Mouse (Mus musculus) C2C12 (cell line): Measurements from ENCODE around the gene Rftn1.

Source experiments
- CEBPB ChIP-seq: IDR thresholded peaks from one replicate; pipeline ENCODE4 v1.6.1; 2011; ENCODE audit warnings: low read depth, mild to moderate bottlenecking, control low read depth, moderate library complexity
- CTCF ChIP-seq: IDR thresholded peaks from one replicate; pipeline ENCODE4 v1.5.1; 2011; ENCODE audit not compliant: control insufficient read depth, insufficient read depth, insufficient read length
- FOSL1 ChIP-seq: IDR thresholded peaks from one replicate; pipeline ENCODE4 v1.8.0; 2011; ENCODE audit warnings: mild to moderate bottlenecking, low read length; ENCODE audit not compliant: poor library complexity, insufficient read depth, severe bottlenecking
- MAX ChIP-seq: IDR thresholded peaks from one replicate; pipeline ENCODE4 v1.6.1; 2011; ENCODE audit warnings: mild to moderate bottlenecking, control low read depth
- MYOD1 ChIP-seq: IDR thresholded peaks from one replicate; pipeline ENCODE4 v1.6.1; 2011; ENCODE audit warnings: low read depth; ENCODE audit not compliant: control insufficient read depth, insufficient read length
- MYOG ChIP-seq: IDR thresholded peaks from one replicate; pipeline ENCODE4 v1.6.1; 2011; ENCODE audit not compliant: control insufficient read depth, insufficient read length; ENCODE audit errors: extremely low read depth
- USF1 ChIP-seq: IDR thresholded peaks from one replicate; pipeline ENCODE4 v1.6.1; 2011; ENCODE audit warnings: low read depth, mild to moderate bottlenecking, control low read depth, moderate library complexity

GRCm38 (mm10) chr17:49965035-49965434, 225.4 kb downstream of the Rftn1 start:
- no peak for TF ChIP-seq CTCF
- no peak for TF ChIP-seq MAX
- no peak for TF ChIP-seq FOSL1
- TF ChIP-seq CEBPB: no peak
- TF ChIP-seq MYOG: no peak
- TF ChIP-seq USF1: no peak
- no peak for TF ChIP-seq MYOD1
